Mouse (Mus musculus): ENCODE results near the gene Cnih1. TPM values are rescaled to one million over a fixed set of nuclear protein-coding genes. Genes with fewer than 3 reads are reported as not detected.
"Not testable (repeated sequence)": the region's sequence is repeated elsewhere in the genome, so short reads cannot be mapped to it uniquely, and the experiment has no call there.

Cnih1 gene
- polyA plus RNA-seq, 1 experiment from 2014 or later = 151 TPM

DNA sequence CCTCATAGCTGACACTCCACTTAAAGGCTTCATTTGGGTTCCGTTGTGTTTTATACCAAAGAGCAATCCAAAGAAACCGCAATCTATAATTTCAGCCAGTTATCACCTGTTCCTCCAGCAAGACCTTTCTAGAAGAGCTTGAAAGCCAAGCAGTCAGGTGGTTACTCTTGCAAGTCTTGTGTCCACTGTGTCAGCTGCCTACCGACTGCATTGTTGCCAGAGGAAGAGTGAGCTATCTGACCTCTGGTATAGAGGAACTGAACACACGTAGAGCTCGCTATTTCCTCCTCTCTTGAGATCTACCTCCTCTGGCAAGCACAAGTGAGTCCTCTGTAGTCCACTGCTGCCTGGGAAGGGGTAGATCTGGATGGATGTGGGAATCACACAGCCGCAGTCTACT, 27.0 kb downstream of the Cnih1 start:
- 31% methylated on average over 6 of the region's 6 CpGs for WGBS

DNA sequence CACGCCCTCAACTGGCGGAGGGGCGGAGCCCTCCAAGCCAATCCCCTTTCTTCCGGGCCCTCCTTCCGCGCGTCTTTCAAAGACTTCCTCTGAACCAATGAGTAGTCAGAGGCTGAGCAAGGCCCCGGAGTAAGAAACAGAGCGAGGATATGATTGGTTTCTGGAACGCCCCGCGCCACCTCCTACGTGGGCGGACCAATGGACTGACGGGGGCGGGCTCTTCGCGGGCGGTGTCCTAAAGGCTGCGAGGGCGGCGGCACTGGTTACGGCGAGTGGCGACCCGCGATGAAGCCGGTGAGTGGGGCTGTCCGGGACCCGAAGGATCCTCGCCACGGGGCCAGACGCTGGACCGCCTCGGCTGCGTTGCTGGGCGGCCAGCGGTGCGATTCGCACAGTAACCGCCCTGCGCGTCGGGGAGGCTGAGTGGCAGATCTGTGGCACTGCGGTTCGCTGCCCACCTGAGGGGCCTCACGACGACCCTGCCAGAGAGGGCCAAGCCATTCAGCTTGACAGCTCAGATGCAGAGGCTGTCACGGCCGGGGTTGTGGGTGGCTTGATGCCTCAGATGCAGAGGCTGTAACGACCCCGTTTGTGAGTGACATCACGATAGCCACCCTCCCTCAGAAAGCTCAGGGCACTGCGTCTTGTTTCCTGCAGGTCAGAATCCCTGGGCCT, 27.7 kb downstream of the Cnih1 start, which contains the start of gene Cdkn3:
Gene Cdkn3, plus strand, starts transcription at position 187 of the 675 bp plus-strand sequence.
- peak within 1 kb of the TSS; percentile 71 for H3K4me3 ChIP-seq (ENCODE audit: low read depth, low read length)
- H3K27ac ChIP-seq (ENCODE audit: low read depth, low read length) = no peak within 1 kb of the TSS
- no peaks in the 10 kb centered on the region for H3K27me3 ChIP-seq (replicated peaks; ENCODE audit: control insufficient read depth, insufficient read depth, low read length)
- peaks cover 9% of the 10 kb centered on the region for H3K36me3 ChIP-seq (ENCODE audit: control insufficient read depth, insufficient read depth)
- H3K4me2 ChIP-seq (replicated peaks; ENCODE audit: low read depth) = peak within 1 kb of the TSS; percentile 88
- no peaks in the 10 kb centered on the region for H3K9me3 ChIP-seq (ENCODE audit: control insufficient read depth)
- WGBS = under 1% methylated on average over 53 of the region's 54 CpGs
- peak; percentile 100 for ATAC-seq
- peaks cover 4% of the 10 kb centered on the region for H3K4me1 ChIP-seq (replicated peaks; ENCODE audit: control insufficient read depth, insufficient read depth, low read length)
- no peak for TF ChIP-seq CTCF (IDR thresholded peaks at IDR 0.05; ENCODE audit: low read depth)
- peak within 1 kb of the TSS; percentile 47; the same call in 1 of the 2 replicates for H3K9ac ChIP-seq (ENCODE audit: low read depth, low read length)

More for the DNA sequence above, 27.0 kb downstream of the Cnih1 start:
- no peak for ATAC-seq
- Histone ChIP-seq H3K4me1 (replicated peaks; ENCODE audit: control insufficient read depth, insufficient read depth, low read length) (peaks cover 4% of the 10 kb centered on the region), H3K4me2 (replicated peaks; ENCODE audit: low read depth) (peak overlapping the region; percentile 88), H3K4me3 (ENCODE audit: low read depth, low read length) (peak overlapping the region; percentile 71), H3K27me3 (replicated peaks; ENCODE audit: control insufficient read depth, insufficient read depth, low read length) (no peaks in the 10 kb centered on the region), H3K27ac (ENCODE audit: low read depth, low read length) (no peak overlapping the region), H3K9ac (ENCODE audit: low read depth, low read length) (peak overlapping the region; percentile 47; the same call in 1 of the 2 replicates), H3K9me3 (ENCODE audit: control insufficient read depth) (no peaks in the 10 kb centered on the region), H3K36me3 (ENCODE audit: control insufficient read depth, insufficient read depth) (peaks cover 9% of the 10 kb centered on the region)
- TF ChIP-seq CTCF (IDR thresholded peaks at IDR 0.05; ENCODE audit: low read depth) = no peak

DNA sequence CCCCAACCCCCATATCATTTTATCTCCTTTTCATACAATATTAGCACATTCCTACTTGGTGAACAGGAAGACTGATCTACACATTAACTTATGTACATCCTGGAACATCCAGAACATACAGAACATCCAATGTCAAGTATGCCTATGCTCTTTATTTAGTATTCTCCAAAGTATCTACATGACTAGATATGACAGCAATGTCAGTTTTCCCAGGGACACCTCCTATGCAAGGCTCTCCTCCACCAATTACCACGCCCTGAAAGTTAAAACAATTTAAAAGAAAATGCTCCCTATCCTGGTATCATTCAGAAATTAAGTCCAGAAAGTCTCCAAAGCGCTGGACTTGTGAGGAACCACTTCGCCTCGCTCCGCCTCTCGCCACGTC, 28.2 kb downstream of the Cnih1 start:
- peaks cover 4% of the 10 kb centered on the region for H3K4me1 ChIP-seq (replicated peaks; ENCODE audit: control insufficient read depth, insufficient read depth, low read length)
- H3K36me3 ChIP-seq (ENCODE audit: control insufficient read depth, insufficient read depth) = peaks cover 6% of the 10 kb centered on the region
- peak overlapping the region; percentile 88 for H3K4me2 ChIP-seq (replicated peaks; ENCODE audit: low read depth)
- no peak overlapping the region for H3K9ac ChIP-seq (ENCODE audit: low read depth, low read length)
- WGBS = 2% methylated on average over 7 of the region's 7 CpGs
- peak; percentile 29 for ATAC-seq
- H3K27me3 ChIP-seq (replicated peaks; ENCODE audit: control insufficient read depth, insufficient read depth, low read length) = no peaks in the 10 kb centered on the region
- H3K27ac ChIP-seq (ENCODE audit: low read depth, low read length) = no peak overlapping the region
- H3K4me3 ChIP-seq (ENCODE audit: low read depth, low read length) = 0 out of 2 replicates have a peak overlapping the region, but pooled peaks have one; percentile 71
- TF ChIP-seq CTCF (IDR thresholded peaks at IDR 0.05; ENCODE audit: low read depth) = no peak
- no peaks in the 10 kb centered on the region for H3K9me3 ChIP-seq (ENCODE audit: control insufficient read depth)

DNA sequence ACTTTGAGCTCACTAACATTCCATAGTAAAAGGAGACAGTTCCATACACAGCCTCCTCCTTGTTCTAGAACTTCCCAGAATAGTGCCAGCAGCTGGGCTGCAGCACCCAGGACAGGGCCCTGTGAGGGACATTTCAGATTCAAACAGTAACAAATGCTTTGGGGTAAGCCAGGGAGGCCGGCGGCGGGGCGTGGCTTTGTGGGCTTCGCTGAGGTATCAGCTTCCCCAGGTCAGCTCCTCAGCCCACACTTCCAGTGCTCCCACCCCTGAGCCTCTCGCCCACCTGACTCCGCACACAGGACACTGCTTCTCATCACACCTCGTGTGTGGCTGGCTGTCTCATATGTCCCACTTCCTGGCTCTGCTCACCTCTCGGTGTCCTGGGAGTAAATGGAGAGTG, 30.5 kb downstream of the Cnih1 start:
- ATAC-seq = no peak
- H3K9me3 ChIP-seq (ENCODE audit: control insufficient read depth) = no peaks in the 10 kb centered on the region
- WGBS = 69% methylated on average over 9 of the region's 9 CpGs

DNA sequence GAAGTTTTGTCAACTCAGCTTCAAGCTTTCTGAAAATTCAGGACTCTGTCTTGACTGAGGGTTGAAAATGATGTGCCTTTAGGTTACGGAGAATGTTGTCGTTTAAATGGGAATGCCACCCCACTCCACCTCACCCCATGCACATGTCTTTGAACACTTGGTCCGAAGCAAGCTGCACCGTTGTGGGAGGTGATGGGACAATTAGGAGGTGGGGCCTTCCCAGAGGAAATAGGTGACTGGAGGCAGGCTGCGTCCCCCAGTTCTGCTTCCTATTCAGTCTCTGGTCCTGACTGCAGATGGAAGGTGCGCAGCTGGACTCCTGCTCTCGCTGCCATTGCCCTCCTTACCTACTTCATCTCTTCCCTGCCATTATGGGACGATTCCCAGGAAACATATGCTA, 32.4 kb downstream of the Cnih1 start:
- Histone ChIP-seq H3K27me3 (replicated peaks; ENCODE audit: control insufficient read depth, insufficient read depth, low read length) (no peaks in the 10 kb centered on the region), H3K4me1 (replicated peaks; ENCODE audit: control insufficient read depth, insufficient read depth, low read length) (no peaks in the 10 kb centered on the region; the same call in 1 of the 2 replicates), H3K9me3 (ENCODE audit: control insufficient read depth) (no peaks in the 10 kb centered on the region), H3K27ac (ENCODE audit: low read depth, low read length) (no peak overlapping the region), H3K9ac (ENCODE audit: low read depth, low read length) (no peak overlapping the region), H3K4me2 (replicated peaks; ENCODE audit: low read depth) (no peak overlapping the region), H3K36me3 (ENCODE audit: control insufficient read depth, insufficient read depth) (no peaks in the 10 kb centered on the region), H3K4me3 (ENCODE audit: low read depth, low read length) (no peak overlapping the region)
- no peak for ATAC-seq
- 94% methylated on average over 8 of the region's 8 CpGs for WGBS
- no peak for TF ChIP-seq CTCF (IDR thresholded peaks at IDR 0.05; ENCODE audit: low read depth)

More for the DNA sequence above, 30.5 kb downstream of the Cnih1 start:
- Histone ChIP-seq H3K27me3 (replicated peaks; ENCODE audit: control insufficient read depth, insufficient read depth, low read length) (no peaks in the 10 kb centered on the region), H3K4me2 (replicated peaks; ENCODE audit: low read depth) (no peak overlapping the region), H3K4me1 (replicated peaks; ENCODE audit: control insufficient read depth, insufficient read depth, low read length) (peaks cover 4% of the 10 kb centered on the region), H3K36me3 (ENCODE audit: control insufficient read depth, insufficient read depth) (no peaks in the 10 kb centered on the region), H3K9ac (ENCODE audit: low read depth, low read length) (no peak overlapping the region), H3K27ac (ENCODE audit: low read depth, low read length) (no peak overlapping the region), H3K4me3 (ENCODE audit: low read depth, low read length) (no peak overlapping the region)
- no peak for TF ChIP-seq CTCF (IDR thresholded peaks at IDR 0.05; ENCODE audit: low read depth)

DNA sequence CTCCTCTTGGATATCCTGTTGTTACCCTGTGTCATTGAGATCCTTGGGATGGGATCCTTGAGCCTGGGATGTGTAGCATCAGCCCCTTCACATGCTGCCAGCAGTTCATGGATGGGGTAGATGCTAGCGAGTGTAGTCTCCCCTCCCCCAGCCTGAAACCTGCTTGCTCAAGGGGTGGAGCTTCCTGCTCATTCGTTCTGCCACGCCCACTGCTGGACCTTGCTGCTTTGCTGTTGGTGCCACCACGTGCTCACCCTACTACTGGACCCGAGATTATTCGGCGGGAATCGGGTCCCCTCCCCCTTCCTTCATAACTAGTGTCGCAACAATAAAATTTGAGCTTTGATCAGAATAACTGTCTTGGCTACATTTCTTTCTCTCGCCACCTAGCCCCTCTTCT, 33.8 kb downstream of the Cnih1 start:
- H3K9ac ChIP-seq (ENCODE audit: low read depth, low read length); H3K27ac ChIP-seq (ENCODE audit: low read depth, low read length); H3K9me3 ChIP-seq (ENCODE audit: control insufficient read depth); H3K4me1 ChIP-seq (replicated peaks; ENCODE audit: control insufficient read depth, insufficient read depth, low read length); H3K4me2 ChIP-seq (replicated peaks; ENCODE audit: low read depth); H3K27me3 ChIP-seq (replicated peaks; ENCODE audit: control insufficient read depth, insufficient read depth, low read length); H3K4me3 ChIP-seq (ENCODE audit: low read depth, low read length); ATAC-seq; H3K36me3 ChIP-seq (ENCODE audit: control insufficient read depth, insufficient read depth): not testable (repeated sequence)
- 65% methylated on average over 8 of the region's 10 CpGs for WGBS
